Mouse (Mus musculus) MEL (cell line): ENCODE data around the gene Cfap77. TPM values are rescaled to one million over a fixed set of nuclear protein-coding genes. Genes with fewer than 3 reads are reported as not detected.

Experiments
- DNase-seq: peaks from one replicate; pipeline ENCODE4 v3.0.0; 2011; ENCODE audit warnings: low read depth, low spot score
- H3K27ac ChIP-seq: 2 replicates; pipeline ENCODE4 v1.5.1; 2012; ENCODE audit warnings: low read depth, mild to moderate bottlenecking, control low read depth, low read length, moderate library complexity; ENCODE audit not compliant: control insufficient read depth
- H3K27me3 ChIP-seq, 2 experiments: fragments of 150-350 bp in 1 of 2; sonication (generic) in 1 of 2; 2 replicates each; pipeline ENCODE4 v1.6.1; 2012; ENCODE audit warnings: low read length in 2 of 2, mild to moderate bottlenecking in 2 of 2, improper control_type of control experiment in 1 of 2, moderate library complexity in 1 of 2; ENCODE audit not compliant: insufficient read depth in 2 of 2, control insufficient read depth in 1 of 2
- H3K36me3 ChIP-seq, 2 experiments: 2 replicates each; pipeline ENCODE4 v1.6.1; 2012 to 2014; ENCODE audit warnings: low read length in 2 of 2, improper control_type of control experiment in 1 of 2, inconsistent platforms in 1 of 2, mild to moderate bottlenecking in 1 of 2; ENCODE audit not compliant: insufficient read depth in 2 of 2, control insufficient read depth in 1 of 2
- H3K4me1 ChIP-seq, 2 experiments: fragments of 150-350 bp in 1 of 2; sonication (generic) in 1 of 2; 2 replicates each; pipeline ENCODE4 v1.6.1; 2012; ENCODE audit warnings: low read length in 2 of 2, improper control_type of control experiment in 1 of 2, mild to moderate bottlenecking in 1 of 2; ENCODE audit not compliant: insufficient read depth in 2 of 2, control insufficient read depth in 1 of 2
- H3K4me3 ChIP-seq, 2 experiments: fragments of 150-350 bp in 1 of 2; sonication (generic) in 1 of 2; 2 replicates each; pipeline ENCODE4 v1.5.1; 2012; ENCODE audit warnings: low read depth in 2 of 2, low read length in 2 of 2, mild to moderate bottlenecking in 2 of 2, moderate library complexity in 2 of 2, control low read depth in 1 of 2, improper control_type of control experiment in 1 of 2; ENCODE audit not compliant: control insufficient read depth in 1 of 2, insufficient read depth in 1 of 2
- H3K79me2 ChIP-seq: 2 replicates; pipeline ENCODE4 v1.6.1; 2012; ENCODE audit warnings: mild to moderate bottlenecking, low read length, moderate library complexity; ENCODE audit not compliant: control insufficient read depth, poor library complexity, insufficient read depth
- H3K9ac ChIP-seq: 2 replicates; pipeline ENCODE4 v1.6.1; 2012; ENCODE audit warnings: low read depth, mild to moderate bottlenecking, control low read depth, low read length, moderate library complexity; ENCODE audit not compliant: control insufficient read depth, poor library complexity, severe bottlenecking
- H3K9me3 ChIP-seq: fragments of 150-350 bp; sonication (generic); replicated peaks from 2 replicates; pipeline ENCODE4 v1.6.1; 2012; ENCODE audit warnings: mild to moderate bottlenecking, low read length, improper control_type of control experiment, moderate library complexity; ENCODE audit not compliant: insufficient read depth
- CTCF ChIP-seq, 3 experiments: IDR thresholded peaks in 2 of 3; conservative IDR thresholded peaks in 1 of 3; 2 replicates each; pipeline ENCODE4 v1.5.1; 2011 to 2012; ENCODE audit warnings: low read length in 3 of 3, low read depth in 2 of 3, mild to moderate bottlenecking in 2 of 3, improper control_type of control experiment in 1 of 3, inconsistent platforms in 1 of 3, mixed read lengths in 1 of 3, moderate library complexity in 1 of 3; ENCODE audit not compliant: control insufficient read depth in 1 of 3, insufficient read depth in 1 of 3, poor library complexity in 1 of 3, severe bottlenecking in 1 of 3
- E2F4 ChIP-seq: IDR thresholded peaks from 2 replicates; pipeline ENCODE4 v1.6.1; 2011; ENCODE audit warnings: low read depth, low read length, improper control_type of control experiment, borderline replicate concordance
- ELF1 ChIP-seq: IDR thresholded peaks from 2 replicates; pipeline ENCODE4 v1.6.1; 2014; ENCODE audit warnings: low read depth, mild to moderate bottlenecking, inconsistent platforms, low read length, improper control_type of control experiment, moderate library complexity
- EP300 ChIP-seq, 2 experiments: IDR thresholded peaks; 2 replicates each; pipeline ENCODE4 v1.6.1; 2011; ENCODE audit warnings: improper control_type of control experiment in 2 of 2, low read length in 2 of 2, low read depth in 1 of 2, mild to moderate bottlenecking in 1 of 2
- GABPA ChIP-seq: IDR thresholded peaks from 2 replicates; pipeline ENCODE4 v1.6.1; 2012; ENCODE audit warnings: low read depth, mild to moderate bottlenecking, inconsistent platforms, low read length, improper control_type of control experiment, moderate library complexity
- GATA1 ChIP-seq: IDR thresholded peaks from 2 replicates; pipeline ENCODE4 v1.6.1; 2011; ENCODE audit warnings: low read depth, low read length, improper control_type of control experiment
- HCFC1 ChIP-seq: IDR thresholded peaks from 2 replicates; pipeline ENCODE4 v1.6.1; 2012; ENCODE audit warnings: low read depth, mild to moderate bottlenecking, inconsistent platforms, low read length, improper control_type of control experiment, moderate library complexity
- MAZ ChIP-seq: IDR thresholded peaks from 2 replicates; pipeline ENCODE4 v1.6.1; 2012; ENCODE audit warnings: low read depth, mild to moderate bottlenecking, inconsistent platforms, low read length, improper control_type of control experiment
- MYC ChIP-seq: IDR thresholded peaks from 2 replicates; pipeline ENCODE4 v1.6.1; 2011; ENCODE audit warnings: low read depth, mild to moderate bottlenecking, low read length, improper control_type of control experiment, moderate library complexity
- POLR2AphosphoS5 ChIP-seq: IDR thresholded peaks from 2 replicates; pipeline ENCODE4 v1.6.1; 2012; ENCODE audit warnings: low read depth, borderline replicate concordance, mild to moderate bottlenecking, inconsistent platforms, low read length, moderate library complexity, mixed read lengths
- RCOR1 ChIP-seq: IDR thresholded peaks from 2 replicates; pipeline ENCODE4 v1.6.1; 2012; ENCODE audit warnings: low read depth, mild to moderate bottlenecking, inconsistent platforms, low read length, improper control_type of control experiment
- SMC3 ChIP-seq: IDR thresholded peaks from 2 replicates; pipeline ENCODE4 v1.6.1; 2011; ENCODE audit warnings: low read depth, low read length, improper control_type of control experiment
- TAL1 ChIP-seq: IDR thresholded peaks from 2 replicates; pipeline ENCODE4 v1.6.1; 2012; ENCODE audit warnings: mild to moderate bottlenecking, inconsistent platforms, low read length, moderate library complexity, mixed read lengths
- TBP ChIP-seq: IDR thresholded peaks from 2 replicates; pipeline ENCODE4 v1.8.0; 2011; ENCODE audit warnings: low read depth, low read length, improper control_type of control experiment
- UBTF ChIP-seq: IDR thresholded peaks from 2 replicates; pipeline ENCODE4 v1.6.1; 2012; ENCODE audit warnings: low read depth, mild to moderate bottlenecking, inconsistent platforms, low read length, improper control_type of control experiment, moderate library complexity, borderline replicate concordance; ENCODE audit not compliant: insufficient read depth
- USF1 ChIP-seq: IDR thresholded peaks from 2 replicates; pipeline ENCODE4 v1.6.1; 2014; ENCODE audit warnings: low read depth, mild to moderate bottlenecking, inconsistent platforms, low read length, improper control_type of control experiment, moderate library complexity
- ZC3H11A ChIP-seq: IDR thresholded peaks from 2 replicates; pipeline ENCODE4 v1.6.1; 2012; ENCODE audit warnings: low read depth, mild to moderate bottlenecking, inconsistent platforms, low read length, improper control_type of control experiment
- ZKSCAN1 ChIP-seq: IDR thresholded peaks from 2 replicates; pipeline ENCODE4 v1.6.1; 2012; ENCODE audit warnings: low read depth, mild to moderate bottlenecking, inconsistent platforms, low read length, improper control_type of control experiment, moderate library complexity
- ZMIZ1 ChIP-seq: IDR thresholded peaks from 2 replicates; pipeline ENCODE4 v1.6.1; 2012; ENCODE audit warnings: low read depth, mild to moderate bottlenecking, inconsistent platforms, low read length, improper control_type of control experiment, moderate library complexity
- polyA plus RNA-seq, 2 experiments: library from polyadenylated mRNA; stranded (reverse) in 1 of 2; unstranded in 1 of 2; fragments of >175 nt in 1 of 2; fragments of >200 nt in 1 of 2; gene quantifications; 2 replicates each; pipeline versions ENCODE4 v1.2.1 to v1.2.4; 2012; ENCODE audit warnings: low replicate concordance in 2 of 2, low read depth in 1 of 2; ENCODE audit not compliant: insufficient read length in 2 of 2, insufficient read depth in 1 of 2, missing spikeins in 1 of 2
- total RNA-seq: library from RNA; depleted of rRNA; stranded (reverse); fragments of 300-350 nt; gene quantifications from 2 replicates; pipeline ENCODE4 v1.2.3, GENCODE M21; 2012

Cfap77 gene
- total and polyA plus RNA-seq, 3 experiments = 1.1 to 2.4 TPM; not detected in 1

DNA sequence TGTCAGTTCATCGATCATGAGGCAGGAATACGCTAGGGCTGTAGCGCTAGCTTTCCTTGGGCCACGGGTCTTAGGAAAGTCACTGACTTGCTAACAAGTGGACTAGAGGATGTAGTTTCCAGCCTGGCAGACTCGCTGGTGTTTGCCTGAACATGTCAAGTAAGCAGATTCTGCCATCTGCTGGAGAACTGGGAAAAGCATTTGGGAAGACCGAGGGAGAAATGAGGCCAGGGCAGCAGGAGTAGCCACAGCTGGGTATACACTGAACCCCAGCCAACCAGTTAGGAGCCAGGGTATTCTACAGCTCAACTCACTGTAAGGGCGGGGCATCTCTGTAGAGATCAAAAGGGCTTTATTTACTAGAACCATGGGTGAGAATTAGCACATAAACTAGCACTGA, 11.5 kb upstream of the Cfap77 start:
- no peaks in the 10 kb centered on the region for H3K9me3 ChIP-seq
- H3K9ac ChIP-seq = no peak overlapping the region
- H3K27me3 ChIP-seq = no peaks in the 10 kb centered on the region
- TF ChIP-seq SMC3 = no peak
- peak in 1 of 3 experiments; percentile 24; a peak in 2 of 6 replicates for TF ChIP-seq CTCF (IDR thresholded peaks at IDR 0.05 in 2 of 3, conservative IDR thresholded peaks at IDR 0.05 in 1 of 3; ENCODE audit: control insufficient read depth in 1 of 3, insufficient read depth in 1 of 3, low read depth in 2 of 3, low read length in 3 of 3, poor library complexity in 1 of 3, severe bottlenecking in 1 of 3)
- TF ChIP-seq, all 39 proteins: peak for 1
- Histone ChIP-seq H3K79me2 (peaks cover 8% of the 10 kb centered on the region), H3K36me3 (peaks cover 1 to 4% of the 10 kb centered on the region in 2 experiments; a peak in 3 of 4 replicates), H3K27ac (no peak overlapping the region), H3K4me1 (peaks cover 0 to 1% of the 10 kb centered on the region in 2 experiments; a peak in 2 of 4 replicates), H3K4me3 (no peak overlapping the region)
- no peak for DNase-seq

DNA sequence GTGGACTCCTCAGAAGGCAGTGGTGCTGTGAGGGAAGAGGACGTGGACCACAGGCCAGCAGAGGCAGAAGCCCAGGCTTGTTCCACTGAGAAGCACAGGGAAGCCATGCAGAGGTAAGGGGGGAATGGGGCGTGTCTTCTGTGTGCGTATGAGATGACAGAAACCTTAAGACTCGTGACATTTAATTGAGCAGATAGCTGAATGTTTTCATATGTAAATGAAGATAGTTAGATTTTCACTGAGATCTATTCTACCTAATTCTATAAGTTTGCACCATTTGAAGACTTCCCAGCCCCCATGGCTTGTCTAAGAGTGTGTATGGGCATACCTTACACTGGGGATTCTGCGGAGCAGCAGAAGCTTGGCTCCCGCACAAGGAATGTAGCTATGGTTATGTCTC, 10.9 kb upstream of the Cfap77 start:
- Histone ChIP-seq H3K27ac (no peak overlapping the region), H3K4me1 (peaks cover 0 to 7% of the 10 kb centered on the region in 2 experiments; a peak in 2 of 4 replicates), H3K9ac (no peak overlapping the region), H3K79me2 (peaks cover 14% of the 10 kb centered on the region), H3K36me3 (peaks cover 4 to 7% of the 10 kb centered on the region in 2 experiments; a peak in 3 of 4 replicates), H3K27me3 (no peaks in the 10 kb centered on the region), H3K4me3 (no peak overlapping the region), H3K9me3 (no peaks in the 10 kb centered on the region)
- TF ChIP-seq RCOR1 (no peak), ZKSCAN1 (no peak), TAL1 (no peak), MAZ (no peak), ZC3H11A (no peak), HCFC1 (no peak), ELF1 (no peak), GABPA (no peak), GATA1 (no peak), EP300 (IDR thresholded peaks at IDR 0.05; ENCODE audit: low read depth in 1 of 2, low read length in 2 of 2) (no peak), ZMIZ1 (no peak), USF1 (no peak), TBP (no peak), E2F4 (no peak), MYC (no peak), UBTF (no peak), POLR2AphosphoS5 (no peak)
- DNase-seq = no peak
